Mouse (Mus musculus) midbrain, embryonic 13.5 days (tissue): ENCODE results near the gene Gm3500. TPM values are rescaled to one million over a fixed set of nuclear protein-coding genes. Genes with fewer than 3 reads are reported as not detected.
"Not testable (repeated sequence)": the region's sequence is repeated elsewhere in the genome, so short reads cannot be mapped to it uniquely, and the experiment has no call there.

Experiments used
- ATAC-seq: fragments of 200-750 bp; cut with Nextera tagmentation; 2 replicates; pipeline ENCODE4 v1.8.0; 2017; ENCODE audit warnings: mild to moderate bottlenecking, moderate TSS enrichment, moderate library complexity
- H3K27ac ChIP-seq: fragments of 300-500 bp; sonication (generic); 2 replicates; pipeline ENCODE4 v1.5.1; 2015; ENCODE audit warnings: inconsistent platforms, mild to moderate bottlenecking, moderate library complexity
- H3K27me3 ChIP-seq: fragments of 300-500 bp; sonication (generic); 2 replicates; pipeline ENCODE4 v1.6.1; 2015; ENCODE audit warnings: mild to moderate bottlenecking, inconsistent platforms
- H3K36me3 ChIP-seq: fragments of 300-500 bp; sonication (generic); 2 replicates; pipeline ENCODE4 v1.6.1; 2015; ENCODE audit warnings: mild to moderate bottlenecking, inconsistent platforms
- H3K4me1 ChIP-seq: fragments of 300-500 bp; sonication (generic); replicated peaks from 2 replicates; pipeline ENCODE4 v1.6.1; 2015; ENCODE audit warnings: inconsistent platforms
- H3K4me2 ChIP-seq: fragments of 300-500 bp; sonication (generic); replicated peaks from 2 replicates; pipeline ENCODE4 v1.6.1; 2015; ENCODE audit warnings: moderate library complexity, mild to moderate bottlenecking, inconsistent platforms
- H3K4me3 ChIP-seq: fragments of 300-500 bp; sonication (generic); replicated peaks from 2 replicates; pipeline ENCODE4 v1.5.1; 2015; ENCODE audit warnings: mild to moderate bottlenecking, inconsistent platforms
- H3K9ac ChIP-seq: fragments of 300-500 bp; sonication (generic); replicated peaks from 2 replicates; pipeline ENCODE4 v1.6.1; 2015; ENCODE audit warnings: mild to moderate bottlenecking, inconsistent platforms
- H3K9me3 ChIP-seq: fragments of 300-500 bp; sonication (generic); 2 replicates; pipeline ENCODE4 v1.6.1; 2016; ENCODE audit warnings: mild to moderate bottlenecking, inconsistent platforms
- WGBS: fragments of 180-500 bp; shearing (Covaris S2); methylation state at CpG from one replicate; pipeline ENCODE4 v1.1.7; 2015; 5-methylcytosine and 5-hydroxymethylcytosine counted together
- polyA plus RNA-seq: library from polyadenylated mRNA; unstranded; fragments of >200 nt; fragmentation: Nextera tagmentation; extraction: Ambion mirVana; gene quantifications from 2 replicates; pipeline ENCODE4 v1.2.1, GENCODE M21; 2015

The Gm3500 gene
- 1.3 and 2.0 TPM in 2 replicates for polyA plus RNA-seq

- WGBS = no CpG with 5 or more reads among the region's 37 CpGs
- H3K27ac ChIP-seq, ATAC-seq, H3K9me3 ChIP-seq, H3K27me3 ChIP-seq, H3K4me1 ChIP-seq, H3K4me2 ChIP-seq, H3K4me3 ChIP-seq, H3K9ac ChIP-seq, H3K36me3 ChIP-seq: not testable (repeated sequence)
These were observed at the start of gene Gm3500 for GRCm38 (mm10) chr14:5388949-5389348. Gm3500 (minus strand) TSS chr14:5389049.

GRCm38 (mm10) chr14:5334828-5335227 lies 54.0 kb downstream of the Gm3500 start, which contains the start of gene Gm3542:
Gm3542 (minus strand) TSS chr14:5334928.
- H3K36me3 ChIP-seq, H3K4me1 ChIP-seq, H3K9me3 ChIP-seq, H3K27ac ChIP-seq, ATAC-seq, H3K27me3 ChIP-seq, H3K4me3 ChIP-seq, H3K9ac ChIP-seq, H3K4me2 ChIP-seq: not testable (repeated sequence)
- WGBS = no CpG with 5 or more reads among the region's 2 CpGs

Other genes with a start within 250 kb of the Gm3500 start
- gene Gm3317, start 224.5 kb downstream of the Gm3500 start, polyA plus RNA-seq = not detected in 2 replicates
- gene Gm8271, start 203.3 kb downstream of the Gm3500 start, polyA plus RNA-seq = not detected in 2 replicates
- gene Gm3526, start 128.5 kb downstream of the Gm3500 start, polyA plus RNA-seq = not detected in 2 replicates
- gene Gm3542, start 54.1 kb downstream of the Gm3500 start, polyA plus RNA-seq = not detected in 2 replicates
- gene Gm3194, start 66.4 kb upstream of the Gm3500 start, polyA plus RNA-seq = 1.9 and 2.7 TPM in 2 replicates
- gene Gm8246, start 88.8 kb upstream of the Gm3500 start, polyA plus RNA-seq = not detected in 2 replicates
- gene Gm3187, start 95.2 kb upstream of the Gm3500 start, polyA plus RNA-seq = 0.09 TPM in 1 of 2 replicates, not detected in the other
- gene Gm3488, start 112.6 kb upstream of the Gm3500 start, polyA plus RNA-seq = 8.7 and 9.5 TPM in 2 replicates
- gene Gm3532, start 149.4 kb upstream of the Gm3500 start, polyA plus RNA-seq = not detected in 2 replicates
- gene Gm8265, start 244.0 kb upstream of the Gm3500 start, polyA plus RNA-seq = not detected in 2 replicates